Mouse (Mus musculus) forebrain, embryonic 14.5 days (tissue): ENCODE measurements around the gene Cog2. TPM values are rescaled to one million over a fixed set of nuclear protein-coding genes. Genes with fewer than 3 reads are reported as not detected.

Source experiments
- ATAC-seq: fragments of 200-750 bp; cut with Nextera tagmentation; 2 replicates; pipeline ENCODE4 v1.8.0; 2017; ENCODE audit warnings: mild to moderate bottlenecking, moderate library complexity
- DNase-seq: peaks from one replicate; pipeline ENCODE4 v3.0.0-alpha.2; 2015; ENCODE audit warnings: low spot score
- H3K27ac ChIP-seq: fragments of 300-500 bp; sonication (generic); 2 replicates; pipeline ENCODE4 v1.5.1; 2014; ENCODE audit warnings: low read depth, mild to moderate bottlenecking, control low read depth, low read length, moderate library complexity
- H3K27me3 ChIP-seq: fragments of 300-500 bp; sonication (generic); replicated peaks from 2 replicates; pipeline ENCODE4 v1.6.1; 2014; ENCODE audit warnings: low read length, control low read depth, mixed read lengths; ENCODE audit not compliant: control insufficient read depth, insufficient read depth
- H3K36me3 ChIP-seq: fragments of 300-500 bp; sonication (generic); 2 replicates; pipeline ENCODE4 v1.6.1; 2014; ENCODE audit warnings: low read length, control low read depth; ENCODE audit not compliant: control insufficient read depth, insufficient read depth
- H3K4me1 ChIP-seq: fragments of 300-500 bp; sonication (generic); 2 replicates; pipeline ENCODE4 v1.6.1; 2014; ENCODE audit warnings: antibody characterized with exemption, low read length, control low read depth; ENCODE audit not compliant: control insufficient read depth, insufficient read depth
- H3K4me2 ChIP-seq: fragments of 300-500 bp; sonication (generic); 2 replicates; pipeline ENCODE4 v1.6.1; 2014; ENCODE audit warnings: mild to moderate bottlenecking, control low read depth, low read length
- H3K4me3 ChIP-seq: fragments of 300-500 bp; sonication (generic); 2 replicates; pipeline ENCODE4 v1.5.1; 2014; ENCODE audit warnings: low read depth, low read length, control low read depth
- H3K9ac ChIP-seq: fragments of 300-500 bp; sonication (generic); 2 replicates; pipeline ENCODE4 v1.6.1; 2014; ENCODE audit warnings: mild to moderate bottlenecking, low read length, control low read depth, moderate library complexity
- H3K9me3 ChIP-seq: fragments of 300-500 bp; sonication (generic); replicated peaks from 2 replicates; pipeline ENCODE4 v1.6.1; 2016; ENCODE audit warnings: low read length, control low read depth, mixed read lengths; ENCODE audit not compliant: control insufficient read depth
- WGBS: fragments of 180-500 bp; shearing (Covaris S2); extraction: QIAGEN DNeasy Blood & Tissue Kit; methylation state at CpG from one replicate; pipeline ENCODE4 v1.1.7; 2014; 5-methylcytosine and 5-hydroxymethylcytosine counted together
- polyA plus RNA-seq: library from polyadenylated mRNA; unstranded; fragments of >200 nt; fragmentation: Nextera tagmentation; extraction: Ambion mirVana; gene quantifications from 2 replicates; pipeline ENCODE4 v1.2.1, GENCODE M21; 2014

The Cog2 gene
- polyA plus RNA-seq = 37.0 and 41.2 TPM in 2 replicates

DNA sequence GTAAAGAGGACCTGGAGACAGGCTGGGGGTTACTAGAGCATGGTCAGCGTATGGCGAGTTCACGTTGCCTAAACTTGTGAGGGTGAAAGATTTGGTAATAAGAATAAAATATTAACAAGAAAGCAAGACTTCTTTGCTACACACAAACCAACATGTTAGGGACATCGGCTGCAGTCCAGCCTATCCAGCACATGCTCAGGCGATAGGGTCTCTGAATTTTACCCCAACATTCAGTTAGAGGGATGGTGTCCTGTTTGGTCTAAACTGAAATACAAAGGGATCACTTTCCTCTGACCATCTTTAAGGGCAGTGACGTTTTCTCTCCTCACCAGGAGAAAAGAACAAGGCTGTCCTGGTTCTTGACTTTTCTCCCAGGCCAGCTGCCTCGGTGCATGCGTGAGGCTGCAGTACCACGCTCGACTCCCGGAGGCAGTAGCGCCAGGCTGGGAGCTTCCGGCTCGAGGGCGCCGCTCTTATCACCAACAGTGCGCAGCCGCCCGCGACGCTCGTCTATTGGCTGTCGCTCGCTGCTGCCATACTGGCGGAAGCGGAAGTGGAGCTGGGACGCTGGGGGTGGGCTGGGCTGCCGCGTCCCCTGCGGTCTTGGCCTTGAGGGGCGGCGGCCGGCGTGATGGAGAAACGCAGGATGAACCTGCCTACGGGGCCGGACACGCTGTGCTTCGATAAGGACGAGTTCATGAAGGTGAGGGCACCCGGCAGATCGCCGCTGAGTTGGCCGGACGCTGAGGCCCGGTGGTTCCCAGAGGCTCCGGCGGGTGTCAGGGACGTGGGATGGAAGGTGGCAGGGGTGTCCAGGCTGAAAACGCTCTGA, at the start of gene Cog2:
Cog2 (plus strand) TSS at position 519 of the 832 bp plus-strand sequence.
- Histone ChIP-seq H3K9ac (peak within 1 kb of the TSS; percentile 86), H3K36me3 (peaks cover 5% of the 10 kb centered on the region), H3K27me3 (no peaks in the 10 kb centered on the region), H3K4me1 (peaks cover 11% of the 10 kb centered on the region), H3K9me3 (no peaks in the 10 kb centered on the region), H3K4me2 (peak within 1 kb of the TSS; percentile 85), H3K4me3 (peak within 1 kb of the TSS; percentile 91), H3K27ac (no peak within 1 kb of the TSS)
- 10% methylated on average over 50 of the region's 50 CpGs for WGBS
- ATAC-seq = peak; percentile 100
- peak; percentile 97 for DNase-seq

GRCm38 (mm10) chr8:124475690-124476089, 44.9 kb upstream of the Cog2 start:
- H3K9me3 ChIP-seq = no peaks in the 10 kb centered on the region

GRCm38 (mm10) chr8:124476701-124477100, 43.9 kb upstream of the Cog2 start:
- no peaks in the 10 kb centered on the region for H3K9me3 ChIP-seq
- H3K27me3 ChIP-seq = no peaks in the 10 kb centered on the region
- WGBS = 50% methylated on average over 9 of the region's 9 CpGs
- H3K9ac ChIP-seq = no peak overlapping the region; the same call in 1 of the 2 replicates
- no peaks in the 10 kb centered on the region for H3K4me1 ChIP-seq
- H3K4me3 ChIP-seq = no peak overlapping the region
- peak; percentile 61; the same call in 1 of the 2 replicates for ATAC-seq
- peak; percentile 47 for DNase-seq
- H3K36me3 ChIP-seq = no peaks in the 10 kb centered on the region
- H3K4me2 ChIP-seq = no peak overlapping the region
- peak overlapping the region; percentile 48 for H3K27ac ChIP-seq

More at GRCm38 (mm10) chr8:124475690-124476089, 44.9 kb upstream of the Cog2 start:
- Histone ChIP-seq H3K4me1 (no peaks in the 10 kb centered on the region), H3K27me3 (no peaks in the 10 kb centered on the region), H3K9ac (no peak overlapping the region), H3K4me3 (no peak overlapping the region), H3K36me3 (no peaks in the 10 kb centered on the region), H3K4me2 (no peak overlapping the region), H3K27ac (no peak overlapping the region)
- ATAC-seq (no peak), DNase-seq (no peak)
- WGBS = 83% methylated on average over 5 of the region's 5 CpGs

GRCm38 (mm10) chr8:124479251-124479650, 41.3 kb upstream of the Cog2 start:
- DNase-seq (no peak), ATAC-seq (no peak)
- Histone ChIP-seq H3K9me3 (no peaks in the 10 kb centered on the region), H3K27me3 (no peaks in the 10 kb centered on the region), H3K4me3 (no peak overlapping the region), H3K4me1 (no peaks in the 10 kb centered on the region), H3K9ac (no peak overlapping the region), H3K36me3 (no peaks in the 10 kb centered on the region), H3K4me2 (no peak overlapping the region), H3K27ac (no peak overlapping the region)
- WGBS = 76% methylated on average over 3 of the region's 3 CpGs

- no peak overlapping the region for H3K27ac ChIP-seq
- H3K9ac ChIP-seq = no peak overlapping the region
- ATAC-seq = no peak
- H3K9me3 ChIP-seq = no peaks in the 10 kb centered on the region
- WGBS = 87% methylated on average over 8 of the region's 8 CpGs
- H3K4me2 ChIP-seq = no peak overlapping the region
- no peaks in the 10 kb centered on the region for H3K36me3 ChIP-seq
- no peak overlapping the region for H3K4me3 ChIP-seq
- DNase-seq = no peak
- no peaks in the 10 kb centered on the region for H3K4me1 ChIP-seq
- no peaks in the 10 kb centered on the region for H3K27me3 ChIP-seq
Observed at GRCm38 (mm10) chr8:124480321-124480720, 40.2 kb upstream of the Cog2 start.

DNA sequence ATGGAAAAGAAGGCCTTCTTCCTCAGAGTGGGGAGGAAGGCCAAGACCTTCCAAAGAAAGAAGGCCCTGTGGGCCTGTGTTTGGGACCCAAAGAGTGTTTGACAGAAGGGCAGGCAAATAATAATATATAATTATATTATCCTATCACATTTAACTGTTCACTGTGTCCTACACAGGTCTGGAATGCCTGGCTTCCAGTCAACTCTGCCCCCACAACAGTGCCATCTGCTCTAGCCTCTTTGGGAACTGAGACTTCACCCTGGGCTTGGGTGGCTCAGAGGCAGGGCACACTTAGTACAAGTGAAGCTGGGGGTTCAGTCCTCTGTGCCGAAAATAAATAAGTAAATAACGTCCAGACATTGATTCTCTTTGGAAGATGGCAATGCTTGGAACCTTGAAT, 37.8 kb upstream of the Cog2 start:
- no peak overlapping the region for H3K27ac ChIP-seq
- H3K4me2 ChIP-seq = no peak overlapping the region
- no peak overlapping the region for H3K9ac ChIP-seq
- H3K4me3 ChIP-seq = no peak overlapping the region
- no peaks in the 10 kb centered on the region for H3K27me3 ChIP-seq
- no peaks in the 10 kb centered on the region for H3K4me1 ChIP-seq
- no peak for ATAC-seq
- WGBS = 87% methylated on average over 2 of the region's 2 CpGs
- H3K9me3 ChIP-seq = no peaks in the 10 kb centered on the region
- DNase-seq = no peak
- no peaks in the 10 kb centered on the region for H3K36me3 ChIP-seq

- no peak overlapping the region for H3K9ac ChIP-seq
- no peak overlapping the region for H3K4me3 ChIP-seq
- no peaks in the 10 kb centered on the region for H3K36me3 ChIP-seq
- no peak for ATAC-seq
- DNase-seq = no peak
- H3K9me3 ChIP-seq = no peaks in the 10 kb centered on the region
- no peaks in the 10 kb centered on the region for H3K27me3 ChIP-seq
- no peak overlapping the region for H3K4me2 ChIP-seq
- 71% methylated on average over 7 of the region's 7 CpGs for WGBS
- no peaks in the 10 kb centered on the region for H3K4me1 ChIP-seq
- H3K27ac ChIP-seq = no peak overlapping the region
Observed at GRCm38 (mm10) chr8:124483356-124484115, 37.0 kb upstream of the Cog2 start.

GRCm38 (mm10) chr8:124489311-124489710, 31.3 kb upstream of the Cog2 start:
- H3K36me3 ChIP-seq = no peaks in the 10 kb centered on the region
- 94% methylated on average over 6 of the region's 6 CpGs for WGBS
- no peak overlapping the region for H3K4me2 ChIP-seq
- no peak for ATAC-seq
- no peak overlapping the region for H3K27ac ChIP-seq
- H3K4me3 ChIP-seq = no peak overlapping the region
- H3K9me3 ChIP-seq = no peaks in the 10 kb centered on the region
- DNase-seq = no peak
- no peak overlapping the region for H3K9ac ChIP-seq
- H3K27me3 ChIP-seq = no peaks in the 10 kb centered on the region
- H3K4me1 ChIP-seq = no peaks in the 10 kb centered on the region

- no peaks in the 10 kb centered on the region for H3K4me1 ChIP-seq
- no peak overlapping the region for H3K9ac ChIP-seq
- H3K4me3 ChIP-seq = no peak overlapping the region
- no peak overlapping the region for H3K27ac ChIP-seq
- no peaks in the 10 kb centered on the region for H3K9me3 ChIP-seq
- no peaks in the 10 kb centered on the region for H3K36me3 ChIP-seq
- ATAC-seq (no peak), DNase-seq (no peak)
- no peak overlapping the region for H3K4me2 ChIP-seq
- WGBS = 80% methylated on average over 6 of the region's 6 CpGs
- H3K27me3 ChIP-seq = no peaks in the 10 kb centered on the region
Observed at GRCm38 (mm10) chr8:124489786-124490185, 30.8 kb upstream of the Cog2 start.
